Mouse (Mus musculus) forebrain, embryonic 16.5 days (tissue): Measurements from ENCODE around the gene Htr1d. TPM values are rescaled to one million over a fixed set of nuclear protein-coding genes. Genes with fewer than 3 reads are reported as not detected.

ENCODE experiments used
- ATAC-seq: fragments of 200-750 bp; cut with Nextera tagmentation; 2 replicates; pipeline ENCODE4 v1.8.0; 2017; ENCODE audit warnings: mild to moderate bottlenecking, moderate library complexity
- H3K27ac ChIP-seq: fragments of 300-500 bp; sonication (generic); 2 replicates; pipeline ENCODE4 v1.5.1; 2014; ENCODE audit warnings: low read length, control low read depth
- H3K27me3 ChIP-seq: fragments of 300-500 bp; sonication (generic); replicated peaks from 2 replicates; pipeline ENCODE4 v1.6.1; 2014; ENCODE audit warnings: low read length; ENCODE audit not compliant: control insufficient read depth, insufficient read depth
- H3K36me3 ChIP-seq: fragments of 300-500 bp; sonication (generic); 2 replicates; pipeline ENCODE4 v1.6.1; 2014; ENCODE audit not compliant: control insufficient read depth, insufficient read depth
- H3K4me1 ChIP-seq: fragments of 300-500 bp; sonication (generic); replicated peaks from 2 replicates; pipeline ENCODE4 v1.6.1; 2014; ENCODE audit warnings: low read length; ENCODE audit not compliant: control insufficient read depth, insufficient read depth
- H3K4me2 ChIP-seq: fragments of 300-500 bp; sonication (generic); 2 replicates; pipeline ENCODE4 v1.6.1; 2014; ENCODE audit warnings: mild to moderate bottlenecking, low read length, control low read depth
- H3K4me3 ChIP-seq: fragments of 300-500 bp; sonication (generic); replicated peaks from 2 replicates; pipeline ENCODE4 v1.5.1; 2014; ENCODE audit warnings: mild to moderate bottlenecking, low read length, control low read depth
- H3K9ac ChIP-seq: fragments of 300-500 bp; sonication (generic); replicated peaks from 2 replicates; pipeline ENCODE4 v1.6.1; 2014; ENCODE audit warnings: low read depth, low read length, control low read depth
- H3K9me3 ChIP-seq: fragments of 300-500 bp; sonication (generic); 2 replicates; pipeline ENCODE4 v1.6.1; 2016; ENCODE audit warnings: low read length; ENCODE audit not compliant: control insufficient read depth
- WGBS: fragments of 180-500 bp; shearing (Covaris S2); extraction: QIAGEN DNeasy Blood & Tissue Kit; methylation state at CpG from one replicate; pipeline ENCODE4 v1.1.7; 2014; 5-methylcytosine and 5-hydroxymethylcytosine counted together
- polyA plus RNA-seq: library from polyadenylated mRNA; unstranded; fragments of >200 nt; fragmentation: Nextera tagmentation; extraction: Ambion mirVana; gene quantifications from 2 replicates; pipeline ENCODE4 v1.2.1, GENCODE M21; 2015

The Htr1d gene
- 0.96 and 1.2 TPM in 2 replicates for polyA plus RNA-seq

DNA sequence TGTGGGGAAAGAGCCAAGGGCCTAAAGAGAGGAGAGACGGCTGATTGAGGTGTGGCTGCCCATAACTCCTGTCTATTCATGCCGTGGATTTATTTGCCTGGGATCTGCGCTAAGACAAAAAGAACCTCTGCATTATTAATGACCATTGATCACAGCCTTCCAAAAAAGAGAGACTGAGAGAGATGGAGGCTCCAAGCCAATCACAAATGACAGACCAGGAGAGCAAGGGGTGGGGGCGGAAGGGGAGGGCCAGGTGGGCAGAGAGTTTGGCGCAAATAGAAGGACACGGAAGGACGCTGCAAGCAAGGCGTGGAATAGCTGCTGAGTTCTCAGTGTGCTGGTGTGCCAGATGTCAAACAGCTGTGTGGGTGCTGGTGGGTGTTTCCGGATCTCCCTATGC, at the start of gene Htr1d:
Gene Htr1d, plus strand, starts transcription at position 301 of the 400 bp plus-strand sequence.
- peak within 1 kb of the TSS; percentile 67 for H3K9ac ChIP-seq
- no peak for ATAC-seq
- H3K27ac ChIP-seq, result no peak within 1 kb of the TSS
- no peaks in the 10 kb centered on the region for H3K9me3 ChIP-seq
- peaks cover 11% of the 10 kb centered on the region for H3K4me1 ChIP-seq
- no peaks in the 10 kb centered on the region for H3K36me3 ChIP-seq
- peak within 1 kb of the TSS; percentile 87 for H3K4me2 ChIP-seq
- WGBS, result 74% methylated on average over 9 of the region's 9 CpGs
- peaks cover 30% of the 10 kb centered on the region for H3K27me3 ChIP-seq
- H3K4me3 ChIP-seq, result peak within 1 kb of the TSS; percentile 53

DNA sequence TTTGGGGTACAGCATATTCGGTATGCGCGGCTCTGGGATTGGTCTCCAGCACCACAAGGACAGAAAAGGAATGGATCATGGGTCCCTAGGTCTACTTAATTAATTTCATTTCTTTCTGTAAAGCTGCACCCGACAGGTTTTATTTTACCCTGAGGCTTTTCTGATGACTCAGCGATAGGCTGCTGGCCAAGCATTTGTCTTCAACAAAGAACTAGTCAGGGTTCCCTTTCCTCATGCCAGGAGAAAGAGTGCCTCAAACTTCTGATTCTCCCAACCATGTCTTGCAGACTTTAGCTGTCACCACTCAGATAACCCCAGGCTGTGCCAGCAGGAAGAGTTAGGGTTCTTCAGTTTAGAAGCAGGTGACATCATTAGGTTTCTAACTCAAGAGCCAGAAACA, 46.3 kb upstream of the Htr1d start:
- Histone ChIP-seq H3K4me2 (no peak overlapping the region), H3K9ac (no peak overlapping the region), H3K4me1 (no peaks in the 10 kb centered on the region), H3K36me3 (no peaks in the 10 kb centered on the region), H3K27ac (no peak overlapping the region), H3K9me3 (no peaks in the 10 kb centered on the region), H3K4me3 (no peak overlapping the region), H3K27me3 (no peaks in the 10 kb centered on the region)
- WGBS, result 76% methylated on average over 5 of the region's 5 CpGs
- no peak for ATAC-seq

GRCm38 (mm10) chr4:136383052-136383451, 40.3 kb upstream of the Htr1d start:
- Histone ChIP-seq H3K36me3 (no peaks in the 10 kb centered on the region), H3K9me3 (no peaks in the 10 kb centered on the region), H3K4me3 (no peak overlapping the region), H3K27ac (no peak overlapping the region), H3K27me3 (no peaks in the 10 kb centered on the region), H3K4me1 (no peaks in the 10 kb centered on the region), H3K9ac (no peak overlapping the region), H3K4me2 (no peak overlapping the region)
- 85% methylated on average over 5 of the region's 5 CpGs for WGBS
- no peak for ATAC-seq

DNA sequence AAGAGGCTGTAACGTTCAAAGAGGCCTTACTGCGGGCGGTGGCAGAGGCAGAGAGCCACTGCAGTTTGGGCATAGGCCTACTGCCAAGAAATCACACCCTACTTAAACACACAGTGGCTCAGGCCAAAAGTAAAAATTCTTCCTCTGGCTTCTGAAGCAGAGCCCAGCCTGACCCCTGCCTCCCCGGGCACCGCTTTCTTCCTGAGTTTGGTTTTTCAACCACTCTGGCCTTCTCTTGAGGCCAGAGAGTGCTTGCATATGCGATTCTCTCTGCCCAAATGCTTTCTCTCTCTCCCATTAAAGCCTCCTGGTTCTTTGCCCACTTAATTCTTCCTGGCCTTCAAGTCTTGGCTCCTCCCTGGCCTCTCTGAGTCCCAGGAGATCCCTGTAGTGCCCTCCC, 39.5 kb upstream of the Htr1d start:
- Histone ChIP-seq H3K36me3 (no peaks in the 10 kb centered on the region), H3K27ac (no peak overlapping the region), H3K4me3 (no peak overlapping the region), H3K4me1 (no peaks in the 10 kb centered on the region), H3K27me3 (no peaks in the 10 kb centered on the region), H3K9me3 (no peaks in the 10 kb centered on the region), H3K4me2 (no peak overlapping the region), H3K9ac (no peak overlapping the region)
- 80% methylated on average over 6 of the region's 6 CpGs for WGBS
- no peak for ATAC-seq

- Histone ChIP-seq H3K27ac (no peak overlapping the region), H3K27me3 (no peaks in the 10 kb centered on the region), H3K4me2 (no peak overlapping the region), H3K4me1 (no peaks in the 10 kb centered on the region), H3K9ac (no peak overlapping the region), H3K36me3 (no peaks in the 10 kb centered on the region), H3K4me3 (no peak overlapping the region), H3K9me3 (no peaks in the 10 kb centered on the region)
- no peak for ATAC-seq
- WGBS, result 47% methylated on average over 11 of the region's 11 CpGs
Measured at GRCm38 (mm10) chr4:136387261-136387660, 36.1 kb upstream of the Htr1d start.

- H3K9ac ChIP-seq, result no peak overlapping the region
- H3K4me2 ChIP-seq, result no peak overlapping the region
- no peaks in the 10 kb centered on the region for H3K9me3 ChIP-seq
- no peak overlapping the region for H3K4me3 ChIP-seq
- H3K4me1 ChIP-seq, result no peaks in the 10 kb centered on the region
- no peak overlapping the region for H3K27ac ChIP-seq
- H3K36me3 ChIP-seq, result no peaks in the 10 kb centered on the region
- 94% methylated on average over 10 of the region's 10 CpGs for WGBS
- ATAC-seq, result no peak
- H3K27me3 ChIP-seq, result no peaks in the 10 kb centered on the region
Measured at GRCm38 (mm10) chr4:136401806-136402205, 21.5 kb upstream of the Htr1d start.

DNA sequence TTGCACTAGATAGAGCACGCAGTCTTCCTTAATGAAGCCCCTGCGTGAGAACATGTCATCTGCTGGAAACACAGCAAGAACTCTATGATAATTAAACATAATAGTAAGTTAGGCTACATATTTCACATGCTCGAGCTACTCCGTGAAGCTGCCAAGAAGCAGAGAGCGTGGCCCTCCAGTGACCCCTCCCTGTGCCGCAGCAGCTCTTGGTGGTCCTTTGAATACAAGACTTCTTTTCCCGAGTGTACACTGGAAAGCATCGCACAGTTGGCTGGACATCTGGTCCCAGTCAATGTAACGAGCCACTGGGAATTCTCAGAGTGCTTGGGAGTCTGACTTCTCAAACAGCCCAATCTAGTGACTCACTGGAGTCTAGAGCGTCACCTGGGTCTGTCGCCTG, 15.5 kb upstream of the Htr1d start:
- no peak overlapping the region for H3K27ac ChIP-seq
- WGBS, result 71% methylated on average over 11 of the region's 11 CpGs
- no peak for ATAC-seq

DNA sequence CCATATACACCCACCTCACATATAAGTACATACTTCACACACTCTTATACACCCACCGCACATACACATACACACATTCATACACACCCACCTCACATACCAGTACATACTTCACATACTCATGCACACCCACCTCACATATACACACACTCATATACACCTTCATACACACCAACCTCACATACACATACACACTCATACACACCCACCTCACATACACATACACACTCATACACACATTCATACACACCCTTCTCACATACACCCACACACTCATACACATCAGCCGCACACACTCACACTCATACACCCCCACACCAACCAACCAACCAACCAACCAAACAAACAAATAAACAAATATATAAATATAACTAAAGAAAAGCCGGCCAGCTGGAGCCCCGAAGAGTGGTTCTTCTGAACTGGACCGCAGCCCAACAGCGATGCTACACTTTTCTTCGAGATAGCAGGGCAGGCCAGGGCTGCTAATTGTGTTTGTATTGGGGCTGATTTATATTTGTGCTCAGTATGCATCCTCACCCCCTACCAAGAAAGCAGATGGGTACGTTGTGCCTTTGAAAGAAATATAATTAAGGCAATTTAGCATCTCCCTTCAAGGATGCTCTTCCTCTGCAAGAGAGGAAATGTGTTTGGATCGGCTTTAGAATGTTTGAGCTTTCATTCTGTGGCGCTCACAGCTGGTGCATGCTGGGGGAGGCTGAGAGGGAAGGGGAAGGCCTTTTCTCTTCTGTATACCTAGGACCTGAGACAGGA, 11.1 kb upstream of the Htr1d start:
- 0 out of 2 replicates have a peak overlapping the region, but pooled peaks have one; percentile 28 for H3K27ac ChIP-seq
- H3K4me1 ChIP-seq, result no peaks in the 10 kb centered on the region
- ATAC-seq, result peak; percentile 78
- no peaks in the 10 kb centered on the region for H3K9me3 ChIP-seq
- H3K36me3 ChIP-seq, result no peaks in the 10 kb centered on the region
- no peak overlapping the region for H3K4me2 ChIP-seq
- no peak overlapping the region for H3K4me3 ChIP-seq
- 58% methylated on average over 10 of the region's 10 CpGs for WGBS
- no peaks in the 10 kb centered on the region for H3K27me3 ChIP-seq
- H3K9ac ChIP-seq, result no peak overlapping the region

More for the DNA sequence above, 15.5 kb upstream of the Htr1d start:
- Histone ChIP-seq H3K9me3 (no peaks in the 10 kb centered on the region), H3K27me3 (no peaks in the 10 kb centered on the region), H3K9ac (no peak overlapping the region), H3K36me3 (no peaks in the 10 kb centered on the region), H3K4me2 (no peak overlapping the region), H3K4me1 (no peaks in the 10 kb centered on the region), H3K4me3 (no peak overlapping the region)

DNA sequence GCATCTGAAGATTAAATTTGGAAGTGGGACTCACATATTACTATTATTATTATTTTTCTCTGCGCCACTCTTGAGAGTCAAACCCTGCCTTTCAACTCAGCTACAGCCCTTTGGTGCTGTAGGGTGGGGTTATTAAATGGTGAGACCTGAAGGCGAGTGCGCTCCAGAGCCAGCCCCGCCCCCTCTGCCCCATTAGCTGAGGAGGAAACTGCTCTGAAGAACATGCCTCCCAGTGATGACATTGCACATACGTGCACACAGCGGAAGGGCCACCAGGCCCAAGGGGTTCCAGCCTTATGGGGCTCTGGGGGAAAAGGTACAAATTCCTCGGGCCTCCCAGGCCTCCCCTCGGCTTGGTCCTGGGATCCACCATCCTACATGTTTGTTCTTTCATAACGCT, 7.8 kb upstream of the Htr1d start:
- no peaks in the 10 kb centered on the region for H3K4me1 ChIP-seq
- no peaks in the 10 kb centered on the region for H3K9me3 ChIP-seq
- no peak for ATAC-seq
- no peak overlapping the region for H3K4me2 ChIP-seq
- no peaks in the 10 kb centered on the region for H3K36me3 ChIP-seq
- no peak overlapping the region for H3K4me3 ChIP-seq
- WGBS, result 87% methylated on average over 9 of the region's 9 CpGs
- no peak overlapping the region for H3K27ac ChIP-seq
- no peaks in the 10 kb centered on the region; the same call in 1 of the 2 replicates for H3K27me3 ChIP-seq
- no peak overlapping the region for H3K9ac ChIP-seq
